Mouse (Mus musculus): Measurements from ENCODE around the gene Ccdc171. TPM values are rescaled to one million over a fixed set of nuclear protein-coding genes. Genes with fewer than 3 reads are reported as not detected.

The Ccdc171 gene
- polyA plus RNA-seq, 1 experiment from 2014 or later: 2.0 TPM

DNA sequence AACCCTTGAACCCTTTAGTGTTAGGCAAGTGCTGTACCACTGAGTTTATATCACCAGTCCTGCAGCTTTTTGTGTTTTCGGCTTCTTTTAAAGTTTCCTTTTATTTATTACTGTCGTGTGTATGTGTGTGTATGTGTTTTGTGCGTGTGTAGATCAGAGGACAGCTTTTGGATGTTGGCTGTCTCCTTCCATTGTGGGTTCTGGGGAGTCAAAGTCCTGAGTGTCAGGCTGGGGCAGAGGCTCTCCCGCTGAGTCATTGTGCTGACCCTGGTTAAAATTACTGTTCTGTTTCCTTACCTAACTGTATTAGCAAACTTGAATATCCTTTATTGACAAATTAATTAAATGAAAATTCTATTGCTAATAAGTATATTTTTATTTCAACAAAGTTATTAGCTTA, 98.4 kb downstream of the Ccdc171 start:
- DNase-seq (ENCODE audit: low spot score) (no peak), ATAC-seq (0 out of 2 replicates have a peak, but pooled peaks have one; percentile 23)
- Histone ChIP-seq H3K27me3 (replicated peaks; ENCODE audit: insufficient read depth, low read length) (no peaks in the 10 kb centered on the region), H3K4me3 (ENCODE audit: low read depth, low read length) (no peak overlapping the region), H3K36me3 (ENCODE audit: insufficient read depth, low read length) (no peaks in the 10 kb centered on the region), H3K4me2 (replicated peaks; ENCODE audit: low read depth, low read length) (peak overlapping the region; percentile 25; the same call in 1 of the 2 replicates), H3K9ac (replicated peaks; ENCODE audit: low read depth) (no peak overlapping the region), H3K4me1 (ENCODE audit: insufficient read depth, low read depth, low read length) (no peaks in the 10 kb centered on the region), H3K27ac (ENCODE audit: low read length) (no peak overlapping the region), H3K9me3 (ENCODE audit: low read length) (no peaks in the 10 kb centered on the region)
- TF ChIP-seq EP300 (IDR thresholded peaks at IDR 0.05) (no peak), CTCF (IDR thresholded peaks at IDR 0.05) (no peak)
- 67% methylated on average over 4 of the region's 4 CpGs for WGBS

DNA sequence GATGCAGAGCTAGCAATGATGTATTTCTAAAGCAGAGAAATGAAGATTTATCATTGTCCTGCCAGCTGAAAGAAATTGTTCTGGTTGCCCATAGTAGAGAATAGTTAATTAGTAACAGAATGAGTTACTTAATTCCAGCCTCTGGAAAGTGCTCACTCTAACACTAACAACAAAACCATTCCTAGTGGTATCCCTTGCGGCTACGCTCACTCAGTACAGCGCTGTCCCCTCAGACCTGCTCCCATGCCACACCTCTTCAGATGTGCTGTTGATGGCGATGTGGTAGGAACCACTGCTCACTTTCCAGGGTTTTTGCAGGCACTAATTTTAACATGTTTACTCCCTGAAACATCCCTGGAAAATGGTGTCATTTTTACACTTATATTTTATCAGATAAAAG, 126.1 kb downstream of the Ccdc171 start:
- DNase-seq (ENCODE audit: low spot score) (no peak), ATAC-seq (no peak)
- Histone ChIP-seq H3K27me3 (replicated peaks; ENCODE audit: insufficient read depth, low read length) (no peaks in the 10 kb centered on the region), H3K4me3 (ENCODE audit: low read depth, low read length) (no peak overlapping the region), H3K27ac (ENCODE audit: low read length) (no peak overlapping the region), H3K9ac (replicated peaks; ENCODE audit: low read depth) (no peak overlapping the region), H3K9me3 (ENCODE audit: low read length) (no peaks in the 10 kb centered on the region), H3K4me1 (ENCODE audit: insufficient read depth, low read depth, low read length) (no peaks in the 10 kb centered on the region), H3K4me2 (replicated peaks; ENCODE audit: low read depth, low read length) (no peak overlapping the region), H3K36me3 (ENCODE audit: insufficient read depth, low read length) (no peaks in the 10 kb centered on the region)
- TF ChIP-seq EP300 (IDR thresholded peaks at IDR 0.05) (no peak), CTCF (IDR thresholded peaks at IDR 0.05) (no peak)
- WGBS: 90% methylated on average over 4 of the region's 4 CpGs

DNA sequence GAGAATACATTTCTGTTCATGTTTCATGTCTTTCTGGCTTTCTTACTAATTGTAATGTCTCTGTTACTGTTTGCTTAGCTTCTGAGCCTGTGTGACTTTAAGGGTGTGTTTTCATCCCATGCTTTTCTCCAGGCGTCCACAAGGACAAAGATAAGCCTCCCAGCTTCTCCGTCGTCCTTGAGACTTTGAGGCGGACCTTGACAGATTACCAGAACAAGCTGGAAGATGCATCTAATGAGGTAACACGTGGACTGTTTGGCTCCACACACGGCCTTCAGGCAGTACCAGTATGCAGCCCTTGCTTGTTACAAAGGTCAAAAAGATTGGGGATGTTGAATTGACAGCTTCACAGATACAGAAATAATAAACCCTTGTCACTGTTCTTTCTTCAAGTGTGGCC, 130.1 kb downstream of the Ccdc171 start:
- no peaks in the 10 kb centered on the region for H3K27me3 ChIP-seq (replicated peaks; ENCODE audit: insufficient read depth, low read length)
- H3K9ac ChIP-seq (replicated peaks; ENCODE audit: low read depth): no peak overlapping the region
- TF ChIP-seq CTCF (IDR thresholded peaks at IDR 0.05) (no peak), EP300 (IDR thresholded peaks at IDR 0.05) (no peak)
- 35% methylated on average over 6 of the region's 6 CpGs for WGBS
- ATAC-seq (no peak), DNase-seq (ENCODE audit: low spot score) (no peak)
- no peak overlapping the region for H3K27ac ChIP-seq (ENCODE audit: low read length)
- no peaks in the 10 kb centered on the region for H3K36me3 ChIP-seq (ENCODE audit: insufficient read depth, low read length)
- no peak overlapping the region for H3K4me3 ChIP-seq (ENCODE audit: low read depth, low read length)
- H3K4me2 ChIP-seq (replicated peaks; ENCODE audit: low read depth, low read length): no peak overlapping the region
- H3K4me1 ChIP-seq (ENCODE audit: insufficient read depth, low read depth, low read length): no peaks in the 10 kb centered on the region
- no peaks in the 10 kb centered on the region for H3K9me3 ChIP-seq (ENCODE audit: low read length)

DNA sequence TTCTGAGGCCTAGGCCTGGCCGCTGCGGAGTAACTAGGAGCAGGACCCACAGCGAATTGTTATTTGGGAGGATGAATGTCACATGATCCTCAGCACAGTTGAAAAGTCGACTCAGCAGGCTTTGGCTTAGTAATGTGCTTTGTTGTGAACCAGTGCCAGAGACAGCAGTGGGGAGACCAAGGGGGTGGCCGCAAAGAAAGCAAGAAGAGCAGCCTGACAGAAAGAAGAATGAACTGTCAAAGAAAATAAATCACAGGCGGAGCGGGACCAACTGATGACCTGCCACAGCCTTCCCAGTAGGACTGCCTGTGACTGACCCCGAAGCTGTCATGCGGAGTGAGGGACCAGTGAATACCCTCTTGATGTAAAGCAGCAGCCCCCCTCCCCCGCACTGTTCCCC, 131.2 kb downstream of the Ccdc171 start:
- Histone ChIP-seq H3K4me1 (ENCODE audit: insufficient read depth, low read depth, low read length) (no peaks in the 10 kb centered on the region), H3K9me3 (ENCODE audit: low read length) (no peaks in the 10 kb centered on the region), H3K36me3 (ENCODE audit: insufficient read depth, low read length) (no peaks in the 10 kb centered on the region), H3K27ac (ENCODE audit: low read length) (no peak overlapping the region), H3K27me3 (replicated peaks; ENCODE audit: insufficient read depth, low read length) (no peaks in the 10 kb centered on the region), H3K9ac (replicated peaks; ENCODE audit: low read depth) (no peak overlapping the region), H3K4me2 (replicated peaks; ENCODE audit: low read depth, low read length) (peak overlapping the region; percentile 25), H3K4me3 (ENCODE audit: low read depth, low read length) (no peak overlapping the region)
- DNase-seq (ENCODE audit: low spot score): peak; percentile 46
- TF ChIP-seq EP300 (IDR thresholded peaks at IDR 0.05) (no peak), CTCF (IDR thresholded peaks at IDR 0.05) (no peak)
- ATAC-seq: peak; percentile 60
- 28% methylated on average over 10 of the region's 10 CpGs for WGBS

DNA sequence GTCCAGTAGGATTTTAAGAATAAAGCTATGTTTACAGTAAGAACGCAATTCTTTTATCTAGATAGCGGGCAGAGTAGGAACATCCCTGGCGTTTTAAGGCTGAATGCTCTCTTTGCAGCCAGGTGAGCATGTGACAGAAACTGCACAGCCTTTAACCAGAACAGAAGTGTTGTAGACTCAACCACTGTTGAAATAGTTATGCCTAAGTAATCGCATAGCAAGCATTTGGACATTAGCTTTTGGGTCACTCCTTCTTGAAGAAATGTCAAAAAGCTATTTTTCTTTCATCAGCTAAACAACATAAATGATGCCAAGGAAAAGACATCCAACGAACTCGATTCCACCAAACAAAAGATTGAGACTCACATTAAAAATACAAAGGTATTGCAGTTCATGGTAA, 131.7 kb downstream of the Ccdc171 start:
- no peak for ATAC-seq
- H3K4me1 ChIP-seq (ENCODE audit: insufficient read depth, low read depth, low read length): no peaks in the 10 kb centered on the region
- no peak for DNase-seq (ENCODE audit: low spot score)
- WGBS: 40% methylated on average over 6 of the region's 6 CpGs
- no peaks in the 10 kb centered on the region for H3K27me3 ChIP-seq (replicated peaks; ENCODE audit: insufficient read depth, low read length)
- H3K27ac ChIP-seq (ENCODE audit: low read length): no peak overlapping the region
- H3K4me3 ChIP-seq (ENCODE audit: low read depth, low read length): no peak overlapping the region
- H3K9me3 ChIP-seq (ENCODE audit: low read length): no peaks in the 10 kb centered on the region
- H3K9ac ChIP-seq (replicated peaks; ENCODE audit: low read depth): no peak overlapping the region
- TF ChIP-seq CTCF (IDR thresholded peaks at IDR 0.05) (no peak), EP300 (IDR thresholded peaks at IDR 0.05) (no peak)
- H3K4me2 ChIP-seq (replicated peaks; ENCODE audit: low read depth, low read length): peak overlapping the region; percentile 25
- no peaks in the 10 kb centered on the region for H3K36me3 ChIP-seq (ENCODE audit: insufficient read depth, low read length)

DNA sequence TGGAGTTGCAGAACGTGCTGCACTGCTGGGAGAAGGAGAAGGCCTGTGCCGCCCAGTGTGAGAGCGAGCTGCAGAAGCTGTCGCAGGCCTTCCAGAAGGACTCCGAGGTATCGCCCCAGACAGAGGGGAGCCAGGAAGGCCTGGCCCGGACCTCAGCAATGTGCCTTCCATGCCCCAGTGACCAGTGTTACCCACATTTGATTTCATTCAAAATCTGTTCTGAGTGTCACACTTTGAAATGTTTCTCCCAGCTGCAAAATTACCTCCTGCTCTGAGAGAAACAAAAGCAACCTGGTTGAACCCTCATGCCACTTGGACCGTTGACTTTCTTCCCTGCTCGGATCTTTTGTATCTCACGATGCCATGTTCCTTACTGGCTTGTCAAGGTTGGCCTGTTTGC, 133.1 kb downstream of the Ccdc171 start:
- TF ChIP-seq EP300 (IDR thresholded peaks at IDR 0.05) (no peak), CTCF (IDR thresholded peaks at IDR 0.05) (no peak)
- Histone ChIP-seq H3K27ac (ENCODE audit: low read length) (no peak overlapping the region), H3K27me3 (replicated peaks; ENCODE audit: insufficient read depth, low read length) (no peaks in the 10 kb centered on the region), H3K4me3 (ENCODE audit: low read depth, low read length) (no peak overlapping the region), H3K9me3 (ENCODE audit: low read length) (no peaks in the 10 kb centered on the region), H3K4me2 (replicated peaks; ENCODE audit: low read depth, low read length) (no peak overlapping the region), H3K9ac (replicated peaks; ENCODE audit: low read depth) (no peak overlapping the region), H3K4me1 (ENCODE audit: insufficient read depth, low read depth, low read length) (no peaks in the 10 kb centered on the region), H3K36me3 (ENCODE audit: insufficient read depth, low read length) (no peaks in the 10 kb centered on the region)
- no peak for DNase-seq (ENCODE audit: low spot score)
- WGBS: 79% methylated on average over 10 of the region's 10 CpGs
- no peak for ATAC-seq

DNA sequence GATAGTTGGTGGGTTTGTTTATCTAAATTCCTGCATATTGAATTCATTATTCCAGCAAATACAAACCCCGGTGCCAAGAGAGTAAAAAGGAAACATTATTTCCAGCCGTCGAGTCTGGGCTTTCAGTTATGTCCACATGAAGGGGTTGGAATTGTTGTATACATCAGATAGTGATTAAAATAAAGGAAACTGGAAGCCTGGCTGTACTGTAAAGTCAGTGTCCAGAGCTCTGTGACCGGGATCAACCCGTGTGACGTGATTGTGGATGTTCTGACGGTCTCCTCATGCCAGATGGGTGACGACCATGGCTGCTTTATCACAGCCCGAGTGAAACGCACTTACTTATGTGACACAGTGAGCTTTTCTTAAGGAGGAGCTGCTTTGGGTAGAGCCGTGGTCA, 134.1 kb downstream of the Ccdc171 start:
- Histone ChIP-seq H3K9ac (replicated peaks; ENCODE audit: low read depth) (no peak overlapping the region), H3K4me3 (ENCODE audit: low read depth, low read length) (no peak overlapping the region), H3K27me3 (replicated peaks; ENCODE audit: insufficient read depth, low read length) (no peaks in the 10 kb centered on the region), H3K4me1 (ENCODE audit: insufficient read depth, low read depth, low read length) (no peaks in the 10 kb centered on the region), H3K9me3 (ENCODE audit: low read length) (no peaks in the 10 kb centered on the region), H3K36me3 (ENCODE audit: insufficient read depth, low read length) (no peaks in the 10 kb centered on the region), H3K27ac (ENCODE audit: low read length) (no peak overlapping the region), H3K4me2 (replicated peaks; ENCODE audit: low read depth, low read length) (no peak overlapping the region)
- DNase-seq (ENCODE audit: low spot score) (peak; percentile 26), ATAC-seq (peak; percentile 32; the same call in 1 of the 2 replicates)
- WGBS: 43% methylated on average over 11 of the region's 11 CpGs
- TF ChIP-seq CTCF (IDR thresholded peaks at IDR 0.05): no peak

Measured in lung, postnatal 0 days (tissue).